Mouse (Mus musculus): Measurements from ENCODE around the gene Car5a.

The Car5a gene

GRCm38 (mm10) chr8:121944831-121945230 is at the start of gene Car5a:
TSS of gene Car5a (minus strand) at chr8:121944904.
- DNase-seq, result no peak

GRCm38 (mm10) chr8:121992911-121993310 is 48.2 kb upstream of the Car5a start:
- no peak for DNase-seq

GRCm38 (mm10) chr8:121991611-121992010 is 46.9 kb upstream of the Car5a start:
- no peak for DNase-seq

GRCm38 (mm10) chr8:121990506-121991255 is 46.0 kb upstream of the Car5a start:
- no peak for DNase-seq

- no peak for DNase-seq
Measured at GRCm38 (mm10) chr8:121987892-121988291, 43.2 kb upstream of the Car5a start.

- DNase-seq, result no peak
Measured at GRCm38 (mm10) chr8:121985673-121986072, 41.0 kb upstream of the Car5a start.

- peak; percentile 88 for DNase-seq
Measured at GRCm38 (mm10) chr8:121981520-121981895, 36.8 kb upstream of the Car5a start.

GRCm38 (mm10) chr8:121980792-121981519 is 36.3 kb upstream of the Car5a start:
- DNase-seq, result peak; percentile 37

- DNase-seq, result no peak
Measured at GRCm38 (mm10) chr8:121978670-121979069, 34.0 kb upstream of the Car5a start.

- DNase-seq, result peak; percentile 65
Measured at GRCm38 (mm10) chr8:121977819-121978590, 33.3 kb upstream of the Car5a start.

GRCm38 (mm10) chr8:121973906-121974305 is 29.2 kb upstream of the Car5a start:
- DNase-seq, result no peak

GRCm38 (mm10) chr8:121971488-121972058 is 26.9 kb upstream of the Car5a start:
- no peak for DNase-seq

GRCm38 (mm10) chr8:121970225-121970624 is 25.5 kb upstream of the Car5a start:
- DNase-seq, result no peak

GRCm38 (mm10) chr8:121968542-121968941 is 23.8 kb upstream of the Car5a start:
- DNase-seq, result no peak

- no peak for DNase-seq
Measured at GRCm38 (mm10) chr8:121967977-121968376, 23.3 kb upstream of the Car5a start.

GRCm38 (mm10) chr8:121966714-121967448 is 22.2 kb upstream of the Car5a start:
- no peak for DNase-seq

- no peak for DNase-seq
Measured at GRCm38 (mm10) chr8:121966110-121966509, 21.4 kb upstream of the Car5a start.

- no peak for DNase-seq
Measured at GRCm38 (mm10) chr8:121964716-121965512, 20.2 kb upstream of the Car5a start.

GRCm38 (mm10) chr8:121962892-121963291 is 18.2 kb upstream of the Car5a start:
- DNase-seq, result no peak

GRCm38 (mm10) chr8:121958395-121958794 is 13.7 kb upstream of the Car5a start:
- DNase-seq, result no peak

GRCm38 (mm10) chr8:121955825-121956500 is 11.3 kb upstream of the Car5a start:
- no peak for DNase-seq
